Mouse (Mus musculus) myocyte (in vitro differentiated cells): ENCODE results near the gene Gpr180.

Experiments used
- E2F4 ChIP-seq: IDR thresholded peaks from one replicate; pipeline ENCODE4 v1.6.1; 2011; ENCODE audit warnings: mild to moderate bottlenecking, control low read depth, moderate library complexity; ENCODE audit not compliant: insufficient read depth
- MAX ChIP-seq: IDR thresholded peaks from one replicate; pipeline ENCODE4 v1.6.1; 2011; ENCODE audit warnings: low read depth, mild to moderate bottlenecking, control low read depth
- MYOD1 ChIP-seq, 3 experiments: IDR thresholded peaks; one replicate each; pipeline ENCODE4 v1.6.1; 2011; ENCODE audit warnings: control low read depth in 2 of 3, low read depth in 2 of 3, mild to moderate bottlenecking in 2 of 3, moderate library complexity in 1 of 3; ENCODE audit not compliant: insufficient read length in 2 of 3, control insufficient read depth in 1 of 3
- MYOG ChIP-seq, 3 experiments: IDR thresholded peaks; one replicate each; pipeline ENCODE4 v1.6.1; 2011; ENCODE audit warnings: control low read depth in 2 of 3, low read depth in 2 of 3, mild to moderate bottlenecking in 2 of 3; ENCODE audit not compliant: insufficient read length in 2 of 3, control insufficient read depth in 1 of 3, insufficient read depth in 1 of 3
- POLR2A ChIP-seq: IDR thresholded peaks from one replicate; pipeline ENCODE4 v1.6.1; 2011; ENCODE audit warnings: low read depth, mild to moderate bottlenecking, control low read depth, moderate library complexity; ENCODE audit not compliant: insufficient read length
- POLR2AphosphoS2 ChIP-seq: IDR thresholded peaks from one replicate; pipeline ENCODE4 v1.6.1; 2011; ENCODE audit warnings: low read depth, control low read depth; ENCODE audit not compliant: insufficient read length
- REST ChIP-seq: IDR thresholded peaks from one replicate; pipeline ENCODE4 v1.6.1; 2011; ENCODE audit warnings: mild to moderate bottlenecking, control low read depth, moderate library complexity; ENCODE audit not compliant: insufficient read depth, insufficient read length
- SRF ChIP-seq: IDR thresholded peaks from one replicate; pipeline ENCODE4 v1.6.1; 2011; ENCODE audit warnings: low read depth; ENCODE audit not compliant: control insufficient read depth, insufficient read length
- TCF12 ChIP-seq: IDR thresholded peaks from one replicate; pipeline ENCODE4 v1.6.1; 2011; ENCODE audit warnings: mild to moderate bottlenecking, control low read depth; ENCODE audit not compliant: poor library complexity, insufficient read depth, severe bottlenecking
- TCF3 ChIP-seq: IDR thresholded peaks from one replicate; pipeline ENCODE4 v1.6.1; 2011; ENCODE audit warnings: low read depth, control low read depth; ENCODE audit not compliant: insufficient read length
- USF1 ChIP-seq: IDR thresholded peaks from one replicate; pipeline ENCODE4 v1.6.1; 2011; ENCODE audit warnings: low read depth, mild to moderate bottlenecking, control low read depth, moderate library complexity

- TF ChIP-seq POLR2AphosphoS2 = no peak
- TF ChIP-seq MAX = no peak
- TF ChIP-seq USF1 = no peak
- no peak for TF ChIP-seq REST
- no peak for TF ChIP-seq POLR2A
- TF ChIP-seq MYOD1 (IDR thresholded peaks at IDR 0.05; ENCODE audit: control insufficient read depth in 1 of 3, insufficient read length in 2 of 3, low read depth in 2 of 3) = no peak
- no peak for TF ChIP-seq MYOG (IDR thresholded peaks at IDR 0.05; ENCODE audit: control insufficient read depth in 1 of 3, insufficient read depth in 1 of 3, insufficient read length in 2 of 3, low read depth in 2 of 3)
- no peak for TF ChIP-seq E2F4
- no peak for TF ChIP-seq TCF3
- no peak for TF ChIP-seq SRF
- TF ChIP-seq TCF12 = no peak
These were observed 5.3 kb downstream of the Gpr180 start for GRCm38 (mm10) chr14:118142283-118142682.
